In genomic region chr13:55247293-55248030, GRCm38 (mm10) we compare ENCODE assay signal across 24 mouse cellular contexts.
"Had no signal": no experiment of that assay in that cellular context is flagged by ENCODE, and none has a peak within 500 bp of the region (broad histone marks: within the 10 kb centered on the region; RNA-seq: fewer than 3 reads in every experiment).

No protein-coding gene starts in this region.

- H3K4me3 ChIP-seq: heart, embryonic 13.5 days; heart, embryonic 15.5 days; hindbrain, embryonic 13.5 days; hindbrain, embryonic 15.5 days; kidney, embryonic 15.5 days; limb, embryonic 13.5 days; limb, embryonic 15.5 days; liver, embryonic 12.5 days had no signal

- ATAC-seq: hindbrain, postnatal 0 days; liver, embryonic 12.5 days had no signal

- H3K9me3 ChIP-seq: heart, embryonic 13.5 days; heart, embryonic 15.5 days; hindbrain, embryonic 13.5 days; hindbrain, embryonic 15.5 days; kidney, embryonic 15.5 days; limb, embryonic 13.5 days; limb, embryonic 15.5 days; liver, embryonic 12.5 days had no signal

- H3K27me3 ChIP-seq: heart, embryonic 13.5 days; heart, embryonic 15.5 days; hindbrain, embryonic 13.5 days; hindbrain, embryonic 15.5 days; kidney, embryonic 15.5 days; limb, embryonic 13.5 days; limb, embryonic 15.5 days; liver, embryonic 12.5 days had no signal

- H3K4me1 ChIP-seq: heart, embryonic 15.5 days; hindbrain, embryonic 15.5 days; kidney, embryonic 15.5 days; limb, embryonic 13.5 days; limb, embryonic 15.5 days had no signal

- H3K27ac ChIP-seq: heart, embryonic 13.5 days; heart, embryonic 15.5 days; hindbrain, embryonic 13.5 days; hindbrain, embryonic 15.5 days; hindbrain, postnatal 0 days; kidney, embryonic 15.5 days; kidney, postnatal 0 days; limb, embryonic 13.5 days; limb, embryonic 15.5 days; liver, embryonic 12.5 days; liver, embryonic 14.5 days had no signal

- DNase-seq: gastrocnemius, postnatal 10 days; gastrocnemius, postnatal 25 days; heart, adult 18-20 months; heart, postnatal 14 days; heart, postnatal 36 days; kidney, adult 11 months; kidney, adult 2 months; kidney, adult 9 months; kidney, postnatal 14 days; kidney, postnatal 36 days; layer of hippocampus, adult 9-11 months; layer of hippocampus, postnatal 36 days; left cerebral cortex, postnatal 4 days had no signal

- H3K9ac ChIP-seq: heart, embryonic 13.5 days; heart, embryonic 15.5 days; hindbrain, embryonic 13.5 days; hindbrain, embryonic 15.5 days; kidney, embryonic 15.5 days; limb, embryonic 13.5 days; limb, embryonic 15.5 days; liver, embryonic 12.5 days; liver, embryonic 14.5 days had no signal
